Mouse (Mus musculus) CD4-positive helper T cell, adult 2 months (primary cell): ENCODE measurements around the gene Olfr506.
"Not testable (repeated sequence)": the region's sequence is repeated elsewhere in the genome, so short reads cannot be mapped to it uniquely, and the experiment has no call there.

ENCODE experiments used
- DNase-seq: peaks from one replicate; pipeline ENCODE4 v3.0.0-alpha.2; 2012; ENCODE audit warnings: low read depth, missing footprints, low spot score

Gene Olfr506

GRCm38 (mm10) chr7:108610487-108610886 is at the start of gene Olfr506:
Gene Olfr506, plus strand, starts transcription at chr7:108610787.
- DNase-seq: no peak

- DNase-seq: no peak
These were observed 44.9 kb upstream of the Olfr506 start, which contains the start of gene Olfr504 for GRCm38 (mm10) chr7:108565693-108566092. Gene Olfr504, minus strand, starts transcription at chr7:108565793.

- DNase-seq: no peak
These were observed 20.8 kb upstream of the Olfr506 start for GRCm38 (mm10) chr7:108589797-108590196.

GRCm38 (mm10) chr7:108601916-108602315 is 8.7 kb upstream of the Olfr506 start:
- not testable (repeated sequence) for DNase-seq

- DNase-seq: no peak
These were observed 3.5 kb downstream of the Olfr506 start for GRCm38 (mm10) chr7:108614110-108614509.

- not testable (repeated sequence) for DNase-seq
These were observed 6.2 kb downstream of the Olfr506 start for GRCm38 (mm10) chr7:108616781-108617180.

GRCm38 (mm10) chr7:108621514-108621913 is 10.9 kb downstream of the Olfr506 start, which contains the start of gene Olfr507:
Gene Olfr507, plus strand, starts transcription at chr7:108621814.
- no peak for DNase-seq

- no peak for DNase-seq
These were observed 19.1 kb downstream of the Olfr506 start, which contains the start of gene Olfr508 for GRCm38 (mm10) chr7:108629694-108630093. Gene Olfr508, plus strand, starts transcription at chr7:108629994.

- DNase-seq: no peak
These were observed 41.2 kb downstream of the Olfr506 start, which contains the start of gene Olfr509 for GRCm38 (mm10) chr7:108651806-108652205. Gene Olfr509, minus strand, starts transcription at chr7:108651906.

- no peak for DNase-seq
These were observed 51.8 kb downstream of the Olfr506 start for GRCm38 (mm10) chr7:108662419-108662818.
